Mouse (Mus musculus) bone marrow, adult 2 months (tissue): Measurements from ENCODE around the gene Ttc39a. TPM values are rescaled to one million over a fixed set of nuclear protein-coding genes. Genes with fewer than 3 reads are reported as not detected.
A peak's percentile ranks its signal among the peaks of the same experiment; 100 is the strongest.

Experiments
- H3K27ac ChIP-seq: fragments of 200-500 bp; 2 replicates; pipeline ENCODE4 v1.5.1; 2012; ENCODE audit warnings: low read depth, mild to moderate bottlenecking, control low read depth, inconsistent platforms, low read length; ENCODE audit not compliant: control insufficient read depth, poor library complexity, insufficient read depth
- H3K4me1 ChIP-seq: fragments of 200-500 bp; 2 replicates; pipeline ENCODE4 v1.6.1; 2011; ENCODE audit warnings: low read length; ENCODE audit not compliant: control insufficient read depth, insufficient read depth
- H3K4me3 ChIP-seq: fragments of 200-500 bp; replicated peaks from 2 replicates; pipeline ENCODE3; 2011; ENCODE audit warnings: mild to moderate bottlenecking, low read depth, low read length, control low read depth; ENCODE audit not compliant: control insufficient read depth
- CTCF ChIP-seq: fragments of 200-500 bp; IDR thresholded peaks from 2 replicates; pipeline ENCODE4 v1.5.1; 2011; ENCODE audit warnings: low read length, control low read depth; ENCODE audit not compliant: control insufficient read depth, insufficient read depth
- POLR2A ChIP-seq: fragments of 200-500 bp; IDR thresholded peaks from 2 replicates; pipeline ENCODE4 v1.6.1; 2011; ENCODE audit warnings: low read depth, mild to moderate bottlenecking, control low read depth, low read length, borderline replicate concordance; ENCODE audit not compliant: control insufficient read depth
- WGBS: fragments of 180-500 bp; shearing (Covaris S2); methylation state at CpG from one replicate; pipeline ENCODE4 v1.1.7; 2018; 5-methylcytosine and 5-hydroxymethylcytosine counted together
- polyA plus RNA-seq: library from polyadenylated mRNA; stranded (reverse); fragments of >200 nt; gene quantifications from 2 replicates; pipeline ENCODE4 v1.2.4, GENCODE M21; 2011; ENCODE audit warnings: low replicate concordance; ENCODE audit not compliant: missing spikeins, insufficient read depth, insufficient read length

Ttc39a gene
- polyA plus RNA-seq, 1 experiment = 3.4 TPM

- no peak for TF ChIP-seq CTCF
- no peak for TF ChIP-seq POLR2A
- 72% methylated on average over 5 of the region's 5 CpGs for WGBS
- no peak overlapping the region for H3K27ac ChIP-seq
- peaks cover 1% of the 10 kb centered on the region; the same call in 1 of the 2 replicates for H3K4me1 ChIP-seq
- no peak overlapping the region for H3K4me3 ChIP-seq
These were observed 5.8 kb downstream of the Ttc39a start for GRCm38 (mm10) chr4:109412233-109412632.

DNA sequence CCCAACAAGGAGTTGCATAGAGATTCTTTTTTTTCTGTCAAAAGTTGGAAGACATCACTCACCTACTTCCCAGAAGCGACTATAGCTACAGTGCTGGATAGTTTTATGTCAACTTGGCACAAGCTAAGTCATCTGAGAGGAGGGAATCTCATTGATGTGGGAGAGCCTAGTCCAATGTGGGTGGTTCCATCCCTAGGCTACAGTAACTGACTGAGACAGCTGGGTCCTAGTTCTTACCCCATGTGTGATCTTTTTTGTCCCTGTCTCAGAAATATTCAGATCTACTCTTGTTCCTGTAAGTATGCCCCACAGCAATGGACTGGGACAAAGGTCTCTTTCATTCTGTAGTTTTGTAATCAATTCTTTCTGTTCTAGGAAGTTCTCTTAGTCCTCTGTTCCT is 11.6 kb downstream of the Ttc39a start:
- no peak for TF ChIP-seq POLR2A
- no peak for TF ChIP-seq CTCF
- WGBS = 83% methylated on average over 1 of the region's 1 CpGs
- Histone ChIP-seq H3K27ac (no peak overlapping the region), H3K4me1 (no peaks in the 10 kb centered on the region), H3K4me3 (no peak overlapping the region)

DNA sequence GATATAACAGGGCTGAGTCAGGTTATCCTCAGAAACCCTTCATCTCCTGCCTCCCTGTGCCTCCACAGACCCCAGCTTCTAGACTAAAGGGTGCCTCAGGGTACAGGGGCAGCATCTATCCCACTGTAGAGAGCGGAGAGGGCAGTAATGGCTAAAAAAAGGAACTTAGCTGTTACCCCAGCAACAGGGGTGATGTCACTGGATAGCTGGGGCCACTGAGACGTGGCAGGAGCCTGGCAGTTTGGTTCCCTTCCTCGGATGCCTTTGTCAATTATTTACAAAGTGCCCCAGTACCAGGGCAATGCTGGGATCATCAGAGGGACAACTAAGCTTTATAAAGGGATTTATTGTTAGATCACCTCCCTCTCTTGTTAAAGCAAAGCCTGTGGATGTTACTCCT is 12.6 kb downstream of the Ttc39a start:
- WGBS = 2% methylated on average over 3 of the region's 3 CpGs
- H3K4me1 ChIP-seq = no peaks in the 10 kb centered on the region
- H3K27ac ChIP-seq = no peak overlapping the region
- no peak overlapping the region for H3K4me3 ChIP-seq
- TF ChIP-seq CTCF (no peak), POLR2A (no peak)

DNA sequence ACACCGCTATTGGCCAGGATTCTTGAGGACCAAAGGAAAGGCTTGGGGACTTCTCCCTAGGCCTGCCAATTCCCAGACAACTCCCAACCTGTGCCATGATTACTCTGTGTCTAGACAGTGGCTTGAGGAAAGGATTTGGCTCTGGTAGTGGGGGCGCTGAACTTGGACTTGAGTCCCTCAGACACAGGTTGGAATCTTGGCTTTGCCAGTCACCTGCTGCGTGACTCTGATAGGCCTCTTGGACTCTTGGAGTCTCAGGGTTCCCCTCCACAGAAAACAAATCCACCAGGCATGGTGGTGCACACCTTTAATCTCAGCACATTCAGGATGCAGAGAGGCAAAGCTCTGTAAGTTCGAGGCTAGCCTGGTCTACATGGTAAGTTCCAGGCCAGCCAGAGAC is 13.1 kb downstream of the Ttc39a start:
- H3K27ac ChIP-seq = no peak overlapping the region
- H3K4me1 ChIP-seq = no peaks in the 10 kb centered on the region
- no peak overlapping the region for H3K4me3 ChIP-seq
- WGBS = 84% methylated on average over 4 of the region's 4 CpGs
- TF ChIP-seq POLR2A (no peak), CTCF (no peak)

DNA sequence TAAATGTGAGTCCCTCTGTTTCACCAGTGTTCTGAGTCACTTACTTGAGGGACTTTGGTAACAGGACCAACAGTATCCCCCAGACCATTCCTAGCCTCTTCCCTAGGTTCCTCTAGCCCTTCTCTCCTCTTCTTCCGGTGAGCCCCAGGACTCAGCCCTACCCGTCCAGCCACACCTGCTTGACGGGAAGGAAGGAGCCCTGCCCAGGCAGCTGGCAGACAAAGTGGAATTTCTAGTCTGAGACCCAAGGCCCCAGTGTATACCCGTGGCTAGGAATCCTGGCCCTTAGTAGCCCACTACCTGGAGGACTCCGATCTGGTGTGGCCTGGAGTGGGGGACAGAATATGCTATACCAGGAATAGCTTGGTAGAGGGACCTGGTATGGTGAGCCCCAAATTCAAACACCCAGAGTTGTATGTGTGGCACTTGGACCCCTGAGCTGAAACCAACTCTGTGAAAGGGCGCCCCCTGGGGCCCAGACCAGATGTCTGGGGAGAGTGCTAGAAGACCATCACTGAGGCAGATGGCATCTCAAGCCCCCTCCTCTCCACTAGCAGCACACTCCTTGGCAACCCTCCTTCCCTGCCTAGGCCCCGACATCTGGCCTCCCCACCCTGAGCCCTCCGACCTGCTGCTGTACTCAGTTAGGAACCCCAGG is 13.8 kb downstream of the Ttc39a start:
- H3K4me1 ChIP-seq = no peaks in the 10 kb centered on the region
- H3K4me3 ChIP-seq = no peak overlapping the region
- 76% methylated on average over 8 of the region's 8 CpGs for WGBS
- no peak for TF ChIP-seq POLR2A
- peak; percentile 44; the same call in 1 of the 2 replicates for TF ChIP-seq CTCF
- no peak overlapping the region for H3K27ac ChIP-seq

DNA sequence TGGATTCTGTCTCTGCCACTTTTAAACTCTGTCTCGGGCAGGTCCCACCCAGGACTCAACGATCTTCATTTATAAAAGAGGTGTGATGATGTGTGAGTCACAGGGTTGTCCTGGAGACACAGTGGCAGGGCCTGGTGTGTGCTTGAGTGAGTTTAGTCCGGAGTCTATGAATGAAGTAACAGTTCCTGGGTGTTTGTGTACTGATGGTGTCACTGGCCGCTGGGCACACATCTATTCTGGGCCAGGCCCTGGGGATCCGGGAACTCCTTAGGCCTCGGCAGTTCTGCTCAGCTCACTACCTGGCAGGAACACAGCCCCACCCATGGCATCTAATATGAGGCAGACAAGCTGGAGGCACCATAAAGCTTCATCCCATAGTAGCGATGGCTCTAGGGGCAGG is 15.2 kb downstream of the Ttc39a start:
- Histone ChIP-seq H3K4me1 (no peaks in the 10 kb centered on the region), H3K27ac (no peak overlapping the region), H3K4me3 (no peak overlapping the region)
- 87% methylated on average over 7 of the region's 7 CpGs for WGBS
- TF ChIP-seq POLR2A = no peak
- TF ChIP-seq CTCF = no peak

- no peak overlapping the region for H3K4me3 ChIP-seq
- 84% methylated on average over 6 of the region's 6 CpGs for WGBS
- no peaks in the 10 kb centered on the region for H3K4me1 ChIP-seq
- no peak overlapping the region for H3K27ac ChIP-seq
- TF ChIP-seq POLR2A = no peak
- no peak for TF ChIP-seq CTCF
These were observed 16.0 kb downstream of the Ttc39a start for GRCm38 (mm10) chr4:109422436-109422835.

DNA sequence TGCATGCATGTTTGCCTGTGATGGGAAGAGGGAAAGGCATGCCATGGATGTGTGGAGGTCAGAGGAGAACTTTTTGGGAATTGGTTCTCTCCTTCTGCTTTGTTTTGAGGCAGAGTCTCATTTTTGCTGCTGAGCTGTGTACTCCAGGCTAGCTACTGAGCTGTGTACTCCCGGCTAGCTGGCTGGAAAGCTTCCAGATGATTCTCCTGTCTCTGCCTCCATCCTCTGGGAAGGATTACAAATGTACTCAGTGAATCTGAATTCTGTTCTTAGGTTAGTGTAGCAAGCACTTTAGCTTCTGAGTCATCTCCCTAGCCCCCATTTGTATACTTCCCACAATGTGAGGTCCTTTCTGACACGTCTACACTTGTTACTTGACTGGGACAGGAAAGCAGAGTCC is 17.0 kb downstream of the Ttc39a start:
- Histone ChIP-seq H3K4me3 (no peak overlapping the region), H3K27ac (no peak overlapping the region), H3K4me1 (no peaks in the 10 kb centered on the region)
- WGBS = 76% methylated on average over 2 of the region's 2 CpGs
- TF ChIP-seq CTCF = no peak

DNA sequence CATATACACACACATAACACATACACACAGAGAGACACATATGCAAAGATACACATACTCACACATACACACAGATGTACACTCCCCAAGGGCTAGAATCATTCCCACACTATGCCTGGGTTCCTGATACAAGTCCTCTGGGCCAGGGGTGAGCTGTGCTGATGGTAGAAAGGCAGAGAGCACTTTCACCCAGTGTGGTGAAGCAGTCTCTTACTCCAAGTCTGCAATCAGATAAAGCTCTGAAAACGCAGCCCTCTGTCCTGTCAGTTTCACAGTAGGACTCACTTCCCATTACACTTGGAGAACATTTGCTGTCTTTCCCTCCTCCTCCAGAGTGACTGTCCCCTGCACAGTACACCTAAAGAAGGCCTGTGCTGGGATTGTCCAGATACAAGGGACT is 20.6 kb downstream of the Ttc39a start:
- H3K4me3 ChIP-seq = no peak overlapping the region
- WGBS = 37% methylated on average over 1 of the region's 1 CpGs
- no peaks in the 10 kb centered on the region for H3K4me1 ChIP-seq
- H3K27ac ChIP-seq = no peak overlapping the region
- TF ChIP-seq CTCF = no peak
